Mouse (Mus musculus) erythroblast, embryonic 14.5 days (primary cell): Measurements from ENCODE around the gene Cmpk2. TPM values are rescaled to one million over a fixed set of nuclear protein-coding genes. Genes with fewer than 3 reads are reported as not detected.
A peak's percentile ranks its signal among the peaks of the same experiment; 100 is the strongest.
"Not testable (repeated sequence)": the region's sequence is repeated elsewhere in the genome, so short reads cannot be mapped to it uniquely, and the experiment has no call there.

Experiments
- H3K27me3 ChIP-seq: 2 replicates; pipeline ENCODE4 v1.6.1; 2012; ENCODE audit warnings: inconsistent platforms; ENCODE audit not compliant: control insufficient read depth
- H3K36me3 ChIP-seq: 2 replicates; pipeline ENCODE4 v1.6.1; 2012; ENCODE audit warnings: mild to moderate bottlenecking, inconsistent platforms; ENCODE audit not compliant: control insufficient read depth
- H3K4me1 ChIP-seq: 2 replicates; pipeline ENCODE4 v1.6.1; 2012; ENCODE audit warnings: inconsistent platforms; ENCODE audit not compliant: control insufficient read depth
- H3K4me3 ChIP-seq: replicated peaks from 2 replicates; pipeline ENCODE3; 2012; ENCODE audit warnings: moderate library complexity, mild to moderate bottlenecking, inconsistent platforms
- H3K9me3 ChIP-seq: 2 replicates; pipeline ENCODE4 v1.6.1; 2012; ENCODE audit warnings: low read length, inconsistent platforms, mixed read lengths; ENCODE audit not compliant: control insufficient read depth
- GATA1 ChIP-seq: IDR thresholded peaks from 2 replicates; pipeline ENCODE4 v1.6.1; 2012; ENCODE audit warnings: low read length, inconsistent platforms, mixed read lengths
- TAL1 ChIP-seq: IDR thresholded peaks from 3 replicates; pipeline ENCODE4 v1.6.1; 2012; ENCODE audit warnings: low read length, inconsistent platforms, mixed read lengths
- polyA plus RNA-seq: library from polyadenylated mRNA; stranded (reverse); fragments of >175 nt; gene quantifications from 2 replicates; pipeline ENCODE4 v1.2.3, GENCODE M21; 2012

Cmpk2 gene
- polyA plus RNA-seq, result 0.25 TPM in 2 replicates

GRCm38 (mm10) chr12:26469098-26470041, at the start of gene Cmpk2:
Cmpk2 (plus strand) TSS chr12:26469204.
- Histone ChIP-seq H3K27me3 (no peaks in the 10 kb centered on the region), H3K4me1 (peaks cover 69% of the 10 kb centered on the region), H3K4me3 (peak within 1 kb of the TSS; percentile 87), H3K36me3 (peaks cover 17% of the 10 kb centered on the region), H3K9me3 (no peaks in the 10 kb centered on the region)
- no peak for TF ChIP-seq TAL1
- no peak for TF ChIP-seq GATA1

- no peak overlapping the region for H3K4me3 ChIP-seq
- H3K4me1 ChIP-seq, result peaks cover 5% of the 10 kb centered on the region
- no peaks in the 10 kb centered on the region for H3K27me3 ChIP-seq
- no peaks in the 10 kb centered on the region for H3K36me3 ChIP-seq
- H3K9me3 ChIP-seq, result no peaks in the 10 kb centered on the region
- TF ChIP-seq GATA1, result no peak
- TF ChIP-seq TAL1, result no peak
Observed at GRCm38 (mm10) chr12:26424841-26425240, 44.2 kb upstream of the Cmpk2 start.

- not testable (repeated sequence) for H3K9me3 ChIP-seq, H3K27me3 ChIP-seq, H3K4me3 ChIP-seq, H3K4me1 ChIP-seq, H3K36me3 ChIP-seq
Observed at GRCm38 (mm10) chr12:26428771-26429170, 40.2 kb upstream of the Cmpk2 start.

- Histone ChIP-seq H3K4me1 (no peaks in the 10 kb centered on the region), H3K36me3 (no peaks in the 10 kb centered on the region), H3K4me3 (no peak overlapping the region), H3K9me3 (no peaks in the 10 kb centered on the region), H3K27me3 (no peaks in the 10 kb centered on the region)
- TF ChIP-seq TAL1 (no peak), GATA1 (no peak)
Observed at GRCm38 (mm10) chr12:26436334-26436733, 32.7 kb upstream of the Cmpk2 start.

- Histone ChIP-seq H3K4me3 (no peak overlapping the region), H3K9me3 (no peaks in the 10 kb centered on the region), H3K27me3 (no peaks in the 10 kb centered on the region), H3K36me3 (no peaks in the 10 kb centered on the region), H3K4me1 (no peaks in the 10 kb centered on the region)
- no peak for TF ChIP-seq GATA1
Observed at GRCm38 (mm10) chr12:26437950-26438349, 31.1 kb upstream of the Cmpk2 start.

GRCm38 (mm10) chr12:26439366-26439765, 29.6 kb upstream of the Cmpk2 start:
- TF ChIP-seq GATA1 (no peak), TAL1 (no peak)
- no peaks in the 10 kb centered on the region for H3K36me3 ChIP-seq
- H3K4me3 ChIP-seq, result no peak overlapping the region
- no peaks in the 10 kb centered on the region for H3K4me1 ChIP-seq
- no peaks in the 10 kb centered on the region for H3K9me3 ChIP-seq
- no peaks in the 10 kb centered on the region for H3K27me3 ChIP-seq

- Histone ChIP-seq H3K27me3 (no peaks in the 10 kb centered on the region), H3K4me1 (peaks cover 2% of the 10 kb centered on the region; the same call in 1 of the 2 replicates), H3K4me3 (no peak overlapping the region), H3K36me3 (no peaks in the 10 kb centered on the region; the same call in 1 of the 2 replicates), H3K9me3 (no peaks in the 10 kb centered on the region)
- TF ChIP-seq TAL1 (no peak), GATA1 (no peak)
Observed at GRCm38 (mm10) chr12:26444054-26444453, 24.9 kb upstream of the Cmpk2 start.

GRCm38 (mm10) chr12:26444511-26444910, 24.5 kb upstream of the Cmpk2 start:
- TF ChIP-seq GATA1 (no peak), TAL1 (no peak)
- no peak overlapping the region for H3K4me3 ChIP-seq
- no peaks in the 10 kb centered on the region for H3K9me3 ChIP-seq
- no peaks in the 10 kb centered on the region for H3K27me3 ChIP-seq
- H3K36me3 ChIP-seq, result no peaks in the 10 kb centered on the region; the same call in 1 of the 2 replicates
- H3K4me1 ChIP-seq, result peaks cover 2% of the 10 kb centered on the region; the same call in 1 of the 2 replicates

GRCm38 (mm10) chr12:26446377-26447045, 22.5 kb upstream of the Cmpk2 start:
- Histone ChIP-seq H3K4me1 (peaks cover 15% of the 10 kb centered on the region), H3K9me3 (no peaks in the 10 kb centered on the region), H3K4me3 (no peak overlapping the region), H3K36me3 (no peaks in the 10 kb centered on the region; the same call in 1 of the 2 replicates), H3K27me3 (no peaks in the 10 kb centered on the region)
- TF ChIP-seq GATA1, result no peak
- TF ChIP-seq TAL1, result no peak
